Mouse (Mus musculus) limb, embryonic 13.5 days (tissue): ENCODE measurements around the gene Snhg11. TPM values are rescaled to one million over a fixed set of nuclear protein-coding genes. Genes with fewer than 3 reads are reported as not detected.

Source experiments
- ATAC-seq: fragments of 200-750 bp; cut with Nextera tagmentation; 2 replicates; pipeline ENCODE4 v1.8.0; 2017; ENCODE audit warnings: low read depth, moderate number of reproducible peaks, moderate TSS enrichment; ENCODE audit not compliant: low FRiP score
- H3K27ac ChIP-seq: fragments of 300-500 bp; sonication (generic); 2 replicates; pipeline ENCODE4 v1.5.1; 2015; ENCODE audit warnings: inconsistent platforms, mild to moderate bottlenecking, moderate library complexity
- H3K27me3 ChIP-seq: fragments of 300-500 bp; sonication (generic); 2 replicates; pipeline ENCODE4 v1.6.1; 2015; ENCODE audit warnings: mild to moderate bottlenecking, inconsistent platforms
- H3K36me3 ChIP-seq: fragments of 300-500 bp; sonication (generic); 2 replicates; pipeline ENCODE4 v1.6.1; 2015; ENCODE audit warnings: inconsistent platforms, mild to moderate bottlenecking, moderate library complexity
- H3K4me1 ChIP-seq: fragments of 300-500 bp; sonication (generic); 2 replicates; pipeline ENCODE4 v1.6.1; 2015; ENCODE audit warnings: inconsistent platforms
- H3K4me2 ChIP-seq: fragments of 300-500 bp; sonication (generic); replicated peaks from 2 replicates; pipeline ENCODE4 v1.6.1; 2015; ENCODE audit warnings: inconsistent platforms, mild to moderate bottlenecking, moderate library complexity
- H3K4me3 ChIP-seq: fragments of 300-500 bp; sonication (generic); 2 replicates; pipeline ENCODE4 v1.5.1; 2015; ENCODE audit warnings: moderate library complexity, mild to moderate bottlenecking, inconsistent platforms
- H3K9ac ChIP-seq: fragments of 300-500 bp; sonication (generic); 2 replicates; pipeline ENCODE4 v1.6.1; 2015; ENCODE audit warnings: mild to moderate bottlenecking, inconsistent platforms
- H3K9me3 ChIP-seq: fragments of 300-500 bp; sonication (generic); 2 replicates; pipeline ENCODE4 v1.6.1; 2016; ENCODE audit warnings: inconsistent platforms
- WGBS: fragments of 180-500 bp; shearing (Covaris S2); methylation state at CpG from one replicate; pipeline ENCODE4 v1.1.7; 2015; 5-methylcytosine and 5-hydroxymethylcytosine counted together
- polyA plus RNA-seq: library from polyadenylated mRNA; unstranded; fragments of >200 nt; fragmentation: Nextera tagmentation; extraction: Ambion mirVana; gene quantifications from 2 replicates; pipeline ENCODE4 v1.2.1, GENCODE M21; 2015

The Snhg11 gene
- polyA plus RNA-seq, 1 experiment from 2014 or later: 8.7 TPM

- Histone ChIP-seq H3K27me3 (no peaks in the 10 kb centered on the region), H3K9me3 (no peaks in the 10 kb centered on the region), H3K27ac (no peak overlapping the region), H3K9ac (peak overlapping the region; percentile 95), H3K36me3 (peaks cover 55% of the 10 kb centered on the region), H3K4me2 (peak overlapping the region; percentile 86), H3K4me1 (peaks cover 21% of the 10 kb centered on the region), H3K4me3 (peak overlapping the region; percentile 85)
- ATAC-seq: no peak
- WGBS: 65% methylated on average over 12 of the region's 12 CpGs
Measured at GRCm38 (mm10) chr2:158359757-158360620, 15.4 kb upstream of the Snhg11 start.

GRCm38 (mm10) chr2:158360873-158361677, 14.4 kb upstream of the Snhg11 start:
- Histone ChIP-seq H3K36me3 (peaks cover 44% of the 10 kb centered on the region), H3K4me2 (peak overlapping the region; percentile 86), H3K4me1 (peaks cover 21% of the 10 kb centered on the region), H3K27ac (peak overlapping the region; percentile 79), H3K9me3 (no peaks in the 10 kb centered on the region), H3K4me3 (peak overlapping the region; percentile 85), H3K27me3 (no peaks in the 10 kb centered on the region), H3K9ac (peak overlapping the region; percentile 95)
- ATAC-seq: peak; percentile 90
- under 1% methylated on average over 41 of the region's 41 CpGs for WGBS

- Histone ChIP-seq H3K27me3 (no peaks in the 10 kb centered on the region), H3K9me3 (no peaks in the 10 kb centered on the region), H3K4me1 (peaks cover 21% of the 10 kb centered on the region), H3K4me2 (peak overlapping the region; percentile 86), H3K36me3 (peaks cover 37% of the 10 kb centered on the region), H3K27ac (peak overlapping the region; percentile 59; the same call in 1 of the 2 replicates), H3K4me3 (peak overlapping the region; percentile 85), H3K9ac (no peak overlapping the region)
- ATAC-seq: peak; percentile 52; the same call in 1 of the 2 replicates
- 33% methylated on average over 8 of the region's 8 CpGs for WGBS
Measured at GRCm38 (mm10) chr2:158361678-158362320, 13.6 kb upstream of the Snhg11 start.

GRCm38 (mm10) chr2:158364175-158364574, 11.3 kb upstream of the Snhg11 start:
- Histone ChIP-seq H3K4me1 (peaks cover 14% of the 10 kb centered on the region), H3K4me3 (no peak overlapping the region), H3K36me3 (peaks cover 13% of the 10 kb centered on the region), H3K9ac (no peak overlapping the region), H3K4me2 (no peak overlapping the region), H3K27me3 (no peaks in the 10 kb centered on the region), H3K9me3 (no peaks in the 10 kb centered on the region), H3K27ac (no peak overlapping the region)
- no peak for ATAC-seq
- WGBS: 87% methylated on average over 4 of the region's 4 CpGs

- Histone ChIP-seq H3K36me3 (peaks cover 2% of the 10 kb centered on the region; the same call in 1 of the 2 replicates), H3K27ac (no peak overlapping the region), H3K4me1 (peaks cover 3% of the 10 kb centered on the region), H3K4me3 (no peak overlapping the region), H3K27me3 (no peaks in the 10 kb centered on the region), H3K9me3 (no peaks in the 10 kb centered on the region), H3K4me2 (no peak overlapping the region), H3K9ac (no peak overlapping the region)
- WGBS: 72% methylated on average over 12 of the region's 12 CpGs
- ATAC-seq: no peak
Measured at GRCm38 (mm10) chr2:158365099-158365850, 10.2 kb upstream of the Snhg11 start.

GRCm38 (mm10) chr2:158367654-158368053, 7.8 kb upstream of the Snhg11 start:
- WGBS: 91% methylated on average over 5 of the region's 5 CpGs
- no peaks in the 10 kb centered on the region for H3K4me1 ChIP-seq
- no peaks in the 10 kb centered on the region for H3K36me3 ChIP-seq
- no peak overlapping the region for H3K4me2 ChIP-seq
- no peaks in the 10 kb centered on the region for H3K9me3 ChIP-seq
- no peak overlapping the region for H3K27ac ChIP-seq
- no peak overlapping the region for H3K4me3 ChIP-seq
- no peak overlapping the region for H3K9ac ChIP-seq
- ATAC-seq: no peak
- no peaks in the 10 kb centered on the region for H3K27me3 ChIP-seq

- no peak overlapping the region for H3K4me2 ChIP-seq
- no peaks in the 10 kb centered on the region for H3K36me3 ChIP-seq
- H3K27ac ChIP-seq: no peak overlapping the region
- H3K9ac ChIP-seq: no peak overlapping the region
- no peaks in the 10 kb centered on the region for H3K9me3 ChIP-seq
- no peaks in the 10 kb centered on the region for H3K4me1 ChIP-seq
- no peak for ATAC-seq
- no peak overlapping the region for H3K4me3 ChIP-seq
- H3K27me3 ChIP-seq: peaks cover 6% of the 10 kb centered on the region
- 89% methylated on average over 8 of the region's 8 CpGs for whole genome bisulfite sequencing
Measured at GRCm38 (mm10) chr2:158368313-158368712, 7.1 kb upstream of the Snhg11 start.

GRCm38 (mm10) chr2:158369474-158370172, 5.8 kb upstream of the Snhg11 start:
- H3K4me2 ChIP-seq: no peak overlapping the region
- no peak overlapping the region for H3K27ac ChIP-seq
- no peaks in the 10 kb centered on the region for H3K9me3 ChIP-seq
- no peak overlapping the region for H3K9ac ChIP-seq
- H3K36me3 ChIP-seq: no peaks in the 10 kb centered on the region
- ATAC-seq: no peak
- no peak overlapping the region for H3K4me3 ChIP-seq
- no peaks in the 10 kb centered on the region for H3K4me1 ChIP-seq
- H3K27me3 ChIP-seq: peaks cover 20% of the 10 kb centered on the region
- 82% methylated on average over 3 of the region's 3 CpGs for WGBS

GRCm38 (mm10) chr2:158370173-158370550, 5.3 kb upstream of the Snhg11 start:
- Histone ChIP-seq H3K4me1 (0 out of 2 replicates have a peak, but pooled peaks cover 2% of the 10 kb centered on the region), H3K4me2 (no peak overlapping the region), H3K9me3 (no peaks in the 10 kb centered on the region), H3K27ac (no peak overlapping the region), H3K36me3 (no peaks in the 10 kb centered on the region), H3K4me3 (no peak overlapping the region), H3K9ac (no peak overlapping the region), H3K27me3 (peaks cover 25% of the 10 kb centered on the region)
- 10% methylated on average over 5 of the region's 5 CpGs for WGBS
- no peak for ATAC-seq

- no peak overlapping the region for H3K4me2 ChIP-seq
- 0 out of 2 replicates have a peak, but pooled peaks cover 7% of the 10 kb centered on the region for H3K4me1 ChIP-seq
- ATAC-seq: no peak
- no peak overlapping the region for H3K4me3 ChIP-seq
- H3K9ac ChIP-seq: no peak overlapping the region
- H3K36me3 ChIP-seq: no peaks in the 10 kb centered on the region
- H3K27me3 ChIP-seq: peaks cover 52% of the 10 kb centered on the region
- no peak overlapping the region for H3K27ac ChIP-seq
- no peaks in the 10 kb centered on the region for H3K9me3 ChIP-seq
- 74% methylated on average over 5 of the region's 5 CpGs for WGBS
Measured at GRCm38 (mm10) chr2:158373061-158373460, 2.4 kb upstream of the Snhg11 start.

GRCm38 (mm10) chr2:158373516-158373915, 1.9 kb upstream of the Snhg11 start:
- no peak for ATAC-seq
- Histone ChIP-seq H3K9ac (no peak overlapping the region), H3K4me3 (no peak overlapping the region), H3K4me2 (no peak overlapping the region), H3K27ac (no peak overlapping the region), H3K36me3 (no peaks in the 10 kb centered on the region), H3K9me3 (no peaks in the 10 kb centered on the region), H3K4me1 (0 out of 2 replicates have a peak, but pooled peaks cover 7% of the 10 kb centered on the region), H3K27me3 (peaks cover 54% of the 10 kb centered on the region)
- 61% methylated on average over 7 of the region's 7 CpGs for WGBS
